Mouse (Mus musculus) embryonic fibroblast, embryonic 13.5 days (primary cell): Measurements from ENCODE around the gene Dennd6b.

Experiments used
- CTCF ChIP-seq: IDR thresholded peaks from 2 replicates; pipeline ENCODE4 v1.5.1; 2011; ENCODE audit warnings: mild to moderate bottlenecking, control low read depth, low read length, moderate library complexity, borderline replicate concordance; ENCODE audit not compliant: insufficient read depth
- POLR2A ChIP-seq: IDR thresholded peaks from 2 replicates; pipeline ENCODE4 v1.6.1; 2011; ENCODE audit warnings: low read depth, mild to moderate bottlenecking, control low read depth, low read length, moderate library complexity

GRCm38 (mm10) chr15:89178954-89179629 lies 17.2 kb downstream of the Dennd6b start:
- peak; percentile 73 for TF ChIP-seq POLR2A
- no peak for TF ChIP-seq CTCF
